Mouse (Mus musculus): ENCODE results near the gene Trak2. TPM values are rescaled to one million over a fixed set of nuclear protein-coding genes. Genes with fewer than 3 reads are reported as not detected.

Trak2 gene
- polyA plus RNA-seq (2015; fragmentation: Nextera tagmentation; extraction: Ambion mirVana) = 17.5 and 17.6 TPM in 2 replicates

DNA sequence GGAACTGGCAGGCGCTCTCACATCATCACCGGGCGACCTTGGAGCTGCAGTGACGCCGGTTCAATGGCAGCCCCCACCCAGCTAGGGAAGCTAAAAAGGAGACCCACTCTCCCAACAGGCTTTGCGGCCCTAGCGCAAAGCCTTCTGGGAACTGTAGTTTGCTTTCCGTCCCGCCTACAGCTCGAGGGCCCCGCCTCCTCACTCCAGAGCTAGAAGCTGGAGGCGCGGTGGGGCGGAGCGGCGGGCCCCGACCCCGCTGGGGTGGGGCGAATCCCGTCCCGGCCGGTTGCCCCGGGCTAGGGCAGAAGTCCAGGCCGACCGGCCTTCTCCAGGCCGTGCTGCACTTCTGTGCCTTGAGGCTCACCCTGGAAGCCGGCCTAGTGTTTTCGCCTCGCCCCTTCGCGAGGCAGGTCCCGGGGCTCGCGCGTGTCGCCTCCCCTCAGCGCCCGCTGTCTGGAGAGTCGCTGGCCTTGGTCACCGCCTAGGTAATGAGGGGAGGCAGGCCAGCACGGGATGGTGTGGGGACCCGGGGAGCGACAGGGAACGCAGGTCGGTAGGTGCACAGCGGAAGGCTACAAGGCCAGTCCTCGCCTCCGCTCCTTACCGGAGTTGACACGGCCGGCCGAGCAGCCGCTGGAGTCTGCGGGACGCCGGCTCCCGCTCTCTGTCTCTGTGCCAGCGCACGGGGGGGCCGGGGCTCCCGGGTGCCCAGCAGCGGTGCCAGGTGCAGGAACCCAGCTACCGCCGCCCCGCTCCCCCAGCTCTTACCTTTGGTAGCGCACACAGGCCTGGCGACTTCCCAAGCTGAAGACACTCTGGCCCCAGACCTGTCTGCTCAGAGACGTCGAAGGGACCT, at the start of gene Trak2, which contains the start of gene Stradb:
TSS of gene Trak2 (minus strand) at position 65 of the 856 bp plus-strand sequence.
TSS of gene Stradb (plus strand) at position 157 of the 856 bp plus-strand sequence.
- Histone ChIP-seq H3K27ac (ENCODE audit: low read length) (peak within 1 kb of the TSS; percentile 81), H3K27me3 (ENCODE audit: control insufficient read depth, insufficient read depth, low read length) (no peaks in the 10 kb centered on the region), H3K36me3 (ENCODE audit: control insufficient read depth, insufficient read depth, low read length) (no peaks in the 10 kb centered on the region), H3K4me1 (ENCODE audit: control insufficient read depth, insufficient read depth, low read length) (peaks cover 22% of the 10 kb centered on the region), H3K9me3 (replicated peaks; ENCODE audit: control insufficient read depth, low read length) (no peaks in the 10 kb centered on the region), H3K4me3 (replicated peaks; ENCODE audit: low read length) (peak within 1 kb of the TSS; percentile 97), H3K9ac (ENCODE audit: low read length) (peak within 1 kb of the TSS; percentile 86), H3K4me2 (ENCODE audit: low read depth, low read length) (peak within 1 kb of the TSS; percentile 90)
- WGBS = under 1% methylated on average over 65 of the region's 69 CpGs
- ATAC-seq (ENCODE audit: insufficient read depth, low FRiP score) = peak; percentile 97

DNA sequence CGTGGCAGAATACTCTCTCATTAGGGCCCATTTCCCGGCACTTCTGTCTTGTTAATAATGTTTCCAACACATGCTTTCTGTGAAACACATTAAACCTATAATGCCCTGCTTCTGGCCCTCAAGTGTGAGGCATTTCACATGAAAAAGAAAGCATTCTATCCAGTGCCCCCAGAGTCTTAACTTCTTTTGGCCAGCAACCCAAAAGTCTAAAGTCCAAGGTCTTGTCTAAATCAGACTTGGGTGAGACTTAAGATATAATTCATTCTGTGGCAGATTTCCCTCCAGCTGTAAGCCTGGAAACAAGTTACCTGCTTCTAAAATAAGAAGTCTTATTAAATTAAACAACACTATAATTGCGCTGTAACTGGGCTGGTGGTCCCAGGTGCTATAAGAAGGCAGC, 48.3 kb upstream of the Trak2 start:
- Histone ChIP-seq H3K9ac (ENCODE audit: low read length) (no peak overlapping the region), H3K27ac (ENCODE audit: low read length) (no peak overlapping the region), H3K27me3 (ENCODE audit: control insufficient read depth, insufficient read depth, low read length) (no peaks in the 10 kb centered on the region), H3K4me2 (ENCODE audit: low read depth, low read length) (no peak overlapping the region), H3K9me3 (replicated peaks; ENCODE audit: control insufficient read depth, low read length) (no peaks in the 10 kb centered on the region), H3K36me3 (ENCODE audit: control insufficient read depth, insufficient read depth, low read length) (no peaks in the 10 kb centered on the region), H3K4me1 (ENCODE audit: control insufficient read depth, insufficient read depth, low read length) (no peaks in the 10 kb centered on the region), H3K4me3 (replicated peaks; ENCODE audit: low read length) (no peak overlapping the region)
- 60% methylated on average over 3 of the region's 3 CpGs for WGBS
- ATAC-seq (ENCODE audit: insufficient read depth, low FRiP score) = no peak

DNA sequence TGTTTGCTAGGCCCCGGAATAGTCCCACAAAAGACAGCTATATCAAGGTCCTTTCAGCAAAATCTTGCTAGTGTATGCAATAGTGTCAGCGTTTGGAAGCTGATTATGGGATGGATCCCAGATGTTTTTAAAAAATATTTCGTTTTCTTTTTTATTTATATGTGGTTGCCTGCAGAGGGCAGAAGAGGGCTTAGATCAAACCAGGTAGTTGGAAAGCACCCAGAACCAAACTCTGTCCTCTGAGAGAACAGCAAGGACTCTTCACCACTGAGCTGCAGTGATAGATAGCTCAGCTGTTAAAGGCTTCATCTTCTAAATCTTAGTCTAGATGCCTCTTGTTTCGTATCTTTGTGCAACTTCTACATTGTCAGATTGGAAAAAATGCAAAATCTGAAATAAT, 36.0 kb upstream of the Trak2 start:
- Histone ChIP-seq H3K27me3 (ENCODE audit: control insufficient read depth, insufficient read depth, low read length) (no peaks in the 10 kb centered on the region), H3K4me3 (replicated peaks; ENCODE audit: low read length) (no peak overlapping the region), H3K9ac (ENCODE audit: low read length) (no peak overlapping the region), H3K4me2 (ENCODE audit: low read depth, low read length) (no peak overlapping the region), H3K4me1 (ENCODE audit: control insufficient read depth, insufficient read depth, low read length) (no peaks in the 10 kb centered on the region), H3K9me3 (replicated peaks; ENCODE audit: control insufficient read depth, low read length) (no peaks in the 10 kb centered on the region), H3K36me3 (ENCODE audit: control insufficient read depth, insufficient read depth, low read length) (no peaks in the 10 kb centered on the region), H3K27ac (ENCODE audit: low read length) (no peak overlapping the region)
- ATAC-seq (ENCODE audit: insufficient read depth, low FRiP score) = no peak
- 25% methylated on average over 4 of the region's 4 CpGs for WGBS

DNA sequence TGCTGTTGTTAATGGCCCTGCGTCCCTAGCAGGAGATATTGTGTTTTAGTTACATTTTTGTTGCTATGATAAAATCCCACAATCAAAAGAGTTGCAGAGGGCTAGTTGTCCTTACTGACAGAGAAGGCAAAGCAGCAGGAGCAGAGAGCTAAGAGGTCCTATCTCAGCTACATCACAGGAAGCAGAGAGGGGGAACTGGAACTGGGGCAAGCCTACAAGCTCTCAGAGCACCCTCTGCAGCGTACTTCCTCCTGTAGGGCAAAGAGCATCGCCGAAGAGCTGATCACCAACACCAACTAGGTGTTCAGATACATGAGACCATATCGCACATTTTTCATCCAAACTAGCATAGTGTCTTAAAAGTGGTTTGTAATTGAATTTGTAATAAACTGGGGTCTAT, 22.1 kb upstream of the Trak2 start:
- Histone ChIP-seq H3K27ac (ENCODE audit: low read length) (no peak overlapping the region), H3K4me3 (replicated peaks; ENCODE audit: low read length) (no peak overlapping the region), H3K9ac (ENCODE audit: low read length) (no peak overlapping the region), H3K36me3 (ENCODE audit: control insufficient read depth, insufficient read depth, low read length) (no peaks in the 10 kb centered on the region), H3K9me3 (replicated peaks; ENCODE audit: control insufficient read depth, low read length) (no peaks in the 10 kb centered on the region), H3K4me2 (ENCODE audit: low read depth, low read length) (no peak overlapping the region), H3K4me1 (ENCODE audit: control insufficient read depth, insufficient read depth, low read length) (no peaks in the 10 kb centered on the region), H3K27me3 (ENCODE audit: control insufficient read depth, insufficient read depth, low read length) (no peaks in the 10 kb centered on the region)
- no peak for ATAC-seq (ENCODE audit: insufficient read depth, low FRiP score)
- 87% methylated on average over 5 of the region's 5 CpGs for WGBS

DNA sequence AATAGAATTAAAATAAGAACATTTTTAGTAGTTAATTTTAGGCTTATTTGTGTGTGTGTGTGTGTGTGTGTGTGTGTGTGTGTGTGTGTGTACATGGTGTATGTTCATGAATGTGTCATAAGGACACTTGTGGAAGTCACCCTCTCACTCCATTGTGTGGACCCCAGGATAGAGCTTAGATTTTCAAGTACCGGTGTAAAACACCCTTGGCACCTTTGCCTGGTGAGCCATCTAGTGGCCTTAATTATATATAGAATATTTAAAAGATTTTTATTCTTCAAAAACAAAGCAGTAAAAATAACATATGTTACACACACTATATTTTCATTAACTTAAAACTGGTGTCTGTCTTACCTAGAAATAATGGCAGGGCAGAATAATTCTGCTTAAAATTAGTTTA, 20.5 kb upstream of the Trak2 start:
- Histone ChIP-seq H3K4me1 (ENCODE audit: control insufficient read depth, insufficient read depth, low read length) (no peaks in the 10 kb centered on the region), H3K4me3 (replicated peaks; ENCODE audit: low read length) (no peak overlapping the region), H3K27ac (ENCODE audit: low read length) (no peak overlapping the region), H3K36me3 (ENCODE audit: control insufficient read depth, insufficient read depth, low read length) (no peaks in the 10 kb centered on the region), H3K9me3 (replicated peaks; ENCODE audit: control insufficient read depth, low read length) (no peaks in the 10 kb centered on the region), H3K27me3 (ENCODE audit: control insufficient read depth, insufficient read depth, low read length) (no peaks in the 10 kb centered on the region), H3K4me2 (ENCODE audit: low read depth, low read length) (no peak overlapping the region), H3K9ac (ENCODE audit: low read length) (no peak overlapping the region)
- WGBS = 21% methylated on average over 1 of the region's 1 CpGs
- no peak for ATAC-seq (ENCODE audit: insufficient read depth, low FRiP score)

DNA sequence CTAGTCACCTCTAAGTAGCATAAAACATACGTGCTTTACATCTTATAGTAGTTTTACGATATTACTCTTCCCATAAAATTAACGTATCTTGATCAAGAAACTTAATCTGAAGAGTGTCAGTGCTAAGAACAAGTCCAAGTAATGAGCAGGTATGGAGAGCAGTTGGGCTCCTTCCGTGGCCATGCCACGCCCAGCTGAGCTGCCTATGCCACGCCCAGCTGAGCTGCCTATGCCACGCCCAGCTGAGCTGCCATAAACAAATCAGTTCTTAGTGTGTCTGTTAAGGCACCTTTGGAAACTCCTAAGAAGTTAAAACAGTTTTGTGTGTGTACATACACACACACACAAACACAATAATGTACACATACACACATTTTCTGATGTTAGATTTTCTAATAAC, 19.9 kb upstream of the Trak2 start:
- H3K27ac ChIP-seq (ENCODE audit: low read length) = no peak overlapping the region
- ATAC-seq (ENCODE audit: insufficient read depth, low FRiP score) = no peak
- no peaks in the 10 kb centered on the region for H3K27me3 ChIP-seq (ENCODE audit: control insufficient read depth, insufficient read depth, low read length)
- H3K9ac ChIP-seq (ENCODE audit: low read length) = no peak overlapping the region
- 74% methylated on average over 7 of the region's 7 CpGs for WGBS
- no peak overlapping the region for H3K4me2 ChIP-seq (ENCODE audit: low read depth, low read length)
- H3K4me3 ChIP-seq (replicated peaks; ENCODE audit: low read length) = no peak overlapping the region
- no peaks in the 10 kb centered on the region for H3K9me3 ChIP-seq (replicated peaks; ENCODE audit: control insufficient read depth, low read length)
- no peaks in the 10 kb centered on the region for H3K36me3 ChIP-seq (ENCODE audit: control insufficient read depth, insufficient read depth, low read length)
- no peaks in the 10 kb centered on the region for H3K4me1 ChIP-seq (ENCODE audit: control insufficient read depth, insufficient read depth, low read length)

DNA sequence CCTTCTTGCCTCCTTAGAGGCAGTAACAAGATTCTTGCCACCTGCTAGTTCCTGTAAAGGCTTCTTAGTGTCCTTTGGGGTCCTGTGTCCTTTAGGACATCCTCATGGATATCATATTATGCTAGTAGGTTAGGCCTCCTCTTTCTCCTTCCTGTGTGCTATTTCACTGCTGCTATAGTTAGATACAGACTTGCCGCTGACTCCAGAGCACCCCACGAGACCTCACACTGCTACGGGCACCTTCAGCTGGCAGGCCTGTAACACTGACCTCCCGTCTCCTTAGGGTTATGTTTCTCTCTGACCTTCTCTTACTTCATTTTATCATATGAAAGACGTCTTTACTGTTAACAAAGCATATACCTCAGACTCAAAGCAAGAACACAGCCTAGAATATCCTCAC, 11.4 kb upstream of the Trak2 start:
- WGBS = 83% methylated on average over 5 of the region's 5 CpGs

DNA sequence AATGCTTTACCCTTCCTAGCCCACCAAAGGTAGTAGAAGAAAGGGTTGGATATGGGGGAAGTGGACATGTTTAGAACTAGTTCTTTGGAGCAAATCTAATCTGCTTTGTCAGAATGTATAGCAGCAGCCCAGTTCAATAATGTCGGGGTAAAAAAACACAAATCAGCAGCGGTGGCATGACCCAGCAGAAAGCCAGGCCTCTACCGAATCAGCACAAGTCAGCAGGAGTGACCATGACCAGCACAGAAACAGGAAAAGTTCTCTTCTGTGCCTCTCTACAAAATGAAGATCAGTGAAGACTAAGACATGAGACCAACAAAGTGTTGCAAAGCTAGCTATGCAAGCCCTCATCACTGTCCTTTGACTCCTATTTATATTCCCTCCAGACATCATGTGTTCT, 9.0 kb upstream of the Trak2 start:
- no peaks in the 10 kb centered on the region for H3K4me1 ChIP-seq (ENCODE audit: control insufficient read depth, insufficient read depth, low read length)
- no peak overlapping the region for H3K9ac ChIP-seq (ENCODE audit: low read length)
- H3K4me3 ChIP-seq (replicated peaks; ENCODE audit: low read length) = no peak overlapping the region
- no peaks in the 10 kb centered on the region for H3K27me3 ChIP-seq (ENCODE audit: control insufficient read depth, insufficient read depth, low read length)
- H3K9me3 ChIP-seq (replicated peaks; ENCODE audit: control insufficient read depth, low read length) = no peaks in the 10 kb centered on the region
- peaks cover 8% of the 10 kb centered on the region; the same call in 1 of the 2 replicates for H3K36me3 ChIP-seq (ENCODE audit: control insufficient read depth, insufficient read depth, low read length)
- WGBS = 89% methylated on average over 3 of the region's 3 CpGs
- H3K27ac ChIP-seq (ENCODE audit: low read length) = no peak overlapping the region
- no peak for ATAC-seq (ENCODE audit: insufficient read depth, low FRiP score)
- no peak overlapping the region for H3K4me2 ChIP-seq (ENCODE audit: low read depth, low read length)

More for the DNA sequence above, 11.4 kb upstream of the Trak2 start:
- H3K9ac ChIP-seq (ENCODE audit: low read length) = no peak overlapping the region
- no peaks in the 10 kb centered on the region for H3K27me3 ChIP-seq (ENCODE audit: control insufficient read depth, insufficient read depth, low read length)
- peaks cover 8% of the 10 kb centered on the region; the same call in 1 of the 2 replicates for H3K36me3 ChIP-seq (ENCODE audit: control insufficient read depth, insufficient read depth, low read length)
- no peak overlapping the region for H3K27ac ChIP-seq (ENCODE audit: low read length)
- H3K4me3 ChIP-seq (replicated peaks; ENCODE audit: low read length) = no peak overlapping the region
- H3K9me3 ChIP-seq (replicated peaks; ENCODE audit: control insufficient read depth, low read length) = no peaks in the 10 kb centered on the region
- ATAC-seq (ENCODE audit: insufficient read depth, low FRiP score) = no peak
- H3K4me2 ChIP-seq (ENCODE audit: low read depth, low read length) = no peak overlapping the region
- H3K4me1 ChIP-seq (ENCODE audit: control insufficient read depth, insufficient read depth, low read length) = no peaks in the 10 kb centered on the region

DNA sequence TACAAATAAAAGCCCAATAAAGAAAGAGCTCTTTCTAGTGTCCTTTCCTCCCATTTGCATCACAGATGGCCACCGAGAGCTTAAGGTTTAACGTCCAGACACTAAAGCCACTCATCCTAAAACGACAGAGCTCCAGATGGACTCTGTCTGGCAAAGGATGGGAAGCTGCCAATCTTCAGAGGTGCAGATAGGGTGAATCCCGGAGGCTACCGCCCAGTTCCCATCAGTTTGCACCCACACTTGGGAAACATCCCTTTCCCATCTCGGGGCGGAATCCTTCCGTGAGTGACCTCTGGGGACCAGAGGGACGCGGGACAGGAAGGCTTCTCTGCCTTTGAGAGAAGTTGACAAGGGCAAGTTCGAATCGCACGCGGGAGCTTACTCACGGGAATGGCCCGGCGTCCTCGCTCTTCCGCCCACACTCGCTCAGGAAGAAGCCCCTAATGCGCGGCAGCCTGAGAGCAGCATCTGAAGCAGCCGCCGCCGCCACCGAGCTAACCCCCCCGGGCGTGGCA, 322 bp downstream of the Trak2 start:
- Histone ChIP-seq H3K9ac (ENCODE audit: low read length) (peak overlapping the region; percentile 86), H3K27me3 (ENCODE audit: control insufficient read depth, insufficient read depth, low read length) (no peaks in the 10 kb centered on the region), H3K4me3 (replicated peaks; ENCODE audit: low read length) (peak overlapping the region; percentile 97), H3K9me3 (replicated peaks; ENCODE audit: control insufficient read depth, low read length) (no peaks in the 10 kb centered on the region), H3K27ac (ENCODE audit: low read length) (peak overlapping the region; percentile 70), H3K4me1 (ENCODE audit: control insufficient read depth, insufficient read depth, low read length) (peaks cover 23% of the 10 kb centered on the region), H3K36me3 (ENCODE audit: control insufficient read depth, insufficient read depth, low read length) (no peaks in the 10 kb centered on the region), H3K4me2 (ENCODE audit: low read depth, low read length) (peak overlapping the region; percentile 62)
- peak; percentile 14 for ATAC-seq (ENCODE audit: insufficient read depth, low FRiP score)
- WGBS = under 1% methylated on average over 28 of the region's 28 CpGs
